In the genomic region with DNA sequence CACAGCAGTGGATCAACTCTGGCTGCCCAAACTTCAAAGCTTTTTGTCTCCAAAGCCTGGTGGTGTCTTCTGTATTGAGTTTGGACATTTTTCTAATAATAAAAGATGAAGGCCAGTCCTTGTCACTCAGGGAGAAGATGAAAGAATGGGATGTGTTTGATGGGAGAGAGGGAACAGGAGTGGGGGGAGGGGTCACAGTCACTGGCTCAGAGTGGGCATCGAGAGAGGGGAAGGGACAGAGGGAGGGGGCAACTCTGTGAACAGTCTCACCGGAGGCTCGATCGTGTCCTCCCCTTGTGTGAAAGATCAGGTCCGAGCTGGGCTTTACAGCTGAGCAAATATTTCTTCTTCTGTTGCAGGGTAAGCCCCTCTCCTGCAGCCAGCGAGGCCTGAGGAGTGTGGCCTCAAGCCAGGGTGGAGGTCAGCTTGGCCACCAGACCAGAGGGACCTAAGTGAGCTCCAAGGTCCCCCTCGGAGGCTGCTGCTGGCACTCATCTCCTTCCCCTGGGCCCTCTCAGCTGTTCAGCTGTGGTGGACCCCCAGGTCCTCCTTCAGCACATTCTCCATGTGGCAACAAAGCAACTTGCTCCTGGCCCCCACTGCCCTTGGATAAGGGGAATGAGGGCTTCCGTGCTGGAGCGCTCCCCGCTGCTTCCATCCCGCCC, we compare ENCODE assay signal across 18 mouse cellular contexts.
"Had no signal": no experiment of that assay in that cellular context is flagged by ENCODE, and none has a peak within 500 bp of the region (broad histone marks: within the 10 kb centered on the region; RNA-seq: fewer than 3 reads in every experiment).

No protein-coding gene starts in this region.

- H3K9ac ChIP-seq: limb, embryonic 12.5 days; limb, embryonic 15.5 days; liver, embryonic 14.5 days; liver, postnatal 0 days; lung, embryonic 14.5 days; midbrain, embryonic 12.5 days; midbrain, embryonic 15.5 days; neural tube, embryonic 12.5 days; neural tube, embryonic 15.5 days had no signal

- H3K4me2 ChIP-seq: limb, embryonic 12.5 days; limb, embryonic 15.5 days; liver, embryonic 11.5 days; lung, embryonic 14.5 days; midbrain, embryonic 12.5 days; midbrain, embryonic 15.5 days; neural tube, embryonic 12.5 days; neural tube, embryonic 15.5 days had no signal

- H3K9me3 ChIP-seq: limb, embryonic 15.5 days; midbrain, embryonic 15.5 days; neural tube, embryonic 12.5 days; neural tube, embryonic 15.5 days had no signal

- H3K27me3 ChIP-seq: limb, embryonic 12.5 days; limb, embryonic 15.5 days; midbrain, embryonic 12.5 days; midbrain, embryonic 15.5 days; neural tube, embryonic 12.5 days; neural tube, embryonic 15.5 days had no signal

- H3K4me1 ChIP-seq: midbrain, embryonic 12.5 days; midbrain, embryonic 15.5 days had no signal

- H3K4me3 ChIP-seq: left cerebral cortex, adult 2 months; limb, embryonic 12.5 days; limb, embryonic 15.5 days; midbrain, embryonic 12.5 days; midbrain, embryonic 15.5 days; neural tube, embryonic 12.5 days; neural tube, embryonic 15.5 days had no signal

- DNase-seq: kidney, postnatal 36 days; layer of hippocampus, postnatal 36 days; liver, postnatal 0 days; lung, embryonic 14.5 days; thymus, adult 18-20 months; thymus, postnatal 36 days had no signal

- H3K36me3 ChIP-seq: limb, embryonic 12.5 days; limb, embryonic 15.5 days; midbrain, embryonic 12.5 days; midbrain, embryonic 15.5 days; neural tube, embryonic 12.5 days; neural tube, embryonic 15.5 days had no signal

- ATAC-seq: liver, postnatal 0 days; lung, postnatal 0 days; midbrain, embryonic 15.5 days had no signal

- H3K27ac ChIP-seq: kidney, postnatal 0 days; left cerebral cortex, adult 2 months; limb, embryonic 12.5 days; limb, embryonic 15.5 days; liver, embryonic 14.5 days; macrophage; midbrain, embryonic 12.5 days; midbrain, embryonic 15.5 days; neural tube, embryonic 12.5 days; neural tube, embryonic 15.5 days had no signal
